Mouse (Mus musculus): ENCODE measurements around the gene Zcchc17. TPM values are rescaled to one million over a fixed set of nuclear protein-coding genes. Genes with fewer than 3 reads are reported as not detected.

Gene Zcchc17
- total RNA-seq, 2 experiments from 2014 or later: 21.9 to 81.3 TPM

GRCm38 (mm10) chr4:130319564-130319963, 40.2 kb downstream of the Zcchc17 start:
- no peak for ATAC-seq (replicated peaks; ENCODE audit: poor library complexity)

GRCm38 (mm10) chr4:130318122-130318521, 41.6 kb downstream of the Zcchc17 start:
- ATAC-seq (replicated peaks; ENCODE audit: poor library complexity): no peak

GRCm38 (mm10) chr4:130316691-130317090, 43.1 kb downstream of the Zcchc17 start:
- ATAC-seq (replicated peaks; ENCODE audit: poor library complexity): no peak

GRCm38 (mm10) chr4:130315771-130316527, 43.8 kb downstream of the Zcchc17 start:
- no peak for ATAC-seq (replicated peaks; ENCODE audit: poor library complexity)

GRCm38 (mm10) chr4:130313552-130313951, 46.2 kb downstream of the Zcchc17 start:
- ATAC-seq (replicated peaks; ENCODE audit: poor library complexity): no peak

GRCm38 (mm10) chr4:130312526-130312925, 47.2 kb downstream of the Zcchc17 start:
- ATAC-seq (replicated peaks; ENCODE audit: poor library complexity): no peak

- no peak for ATAC-seq (replicated peaks; ENCODE audit: poor library complexity)
Observed at GRCm38 (mm10) chr4:130309254-130309653, 50.5 kb downstream of the Zcchc17 start.

GRCm38 (mm10) chr4:130308231-130309081, 51.3 kb downstream of the Zcchc17 start, which contains the start of the genes Fabp3 and Gm10570:
TSS of gene Fabp3 (plus strand) at chr4:130308595.
TSS of gene Gm10570 (minus strand) at chr4:130308674.
- ATAC-seq (replicated peaks; ENCODE audit: poor library complexity): peak; percentile 10; the same call in 1 of the 2 replicates

- peak; percentile 66 for ATAC-seq (replicated peaks; ENCODE audit: poor library complexity)
Observed at GRCm38 (mm10) chr4:130307851-130308230, 51.9 kb downstream of the Zcchc17 start.

GRCm38 (mm10) chr4:130306796-130307630, 52.7 kb downstream of the Zcchc17 start:
- ATAC-seq (replicated peaks; ENCODE audit: poor library complexity): no peak

GRCm38 (mm10) chr4:130304746-130305145, 55.0 kb downstream of the Zcchc17 start:
- ATAC-seq (replicated peaks; ENCODE audit: poor library complexity): no peak

GRCm38 (mm10) chr4:130302285-130302870, 57.4 kb downstream of the Zcchc17 start:
- ATAC-seq (replicated peaks; ENCODE audit: poor library complexity): peak; percentile 63

GRCm38 (mm10) chr4:130299629-130300018, 60.1 kb downstream of the Zcchc17 start:
- ATAC-seq (replicated peaks; ENCODE audit: poor library complexity): no peak

GRCm38 (mm10) chr4:130298877-130299628, 60.7 kb downstream of the Zcchc17 start:
- ATAC-seq (replicated peaks; ENCODE audit: poor library complexity): no peak

GRCm38 (mm10) chr4:130297123-130297529, 62.6 kb downstream of the Zcchc17 start:
- peak; percentile 68 for ATAC-seq (replicated peaks; ENCODE audit: poor library complexity)

- ATAC-seq (replicated peaks; ENCODE audit: poor library complexity): peak; percentile 49
Observed at GRCm38 (mm10) chr4:130296243-130296965, 63.3 kb downstream of the Zcchc17 start.

- peak; percentile 32 for ATAC-seq (replicated peaks; ENCODE audit: poor library complexity)
Observed at GRCm38 (mm10) chr4:130295047-130295745, 64.5 kb downstream of the Zcchc17 start.

GRCm38 (mm10) chr4:130294513-130294912, 65.2 kb downstream of the Zcchc17 start:
- peak; percentile 35 for ATAC-seq (replicated peaks; ENCODE audit: poor library complexity)
